Mouse (Mus musculus) 3T3-L1 (cell line): ENCODE results near the gene Mybpc1.
"Not testable (repeated sequence)": the region's sequence is repeated elsewhere in the genome, so short reads cannot be mapped to it uniquely, and the experiment has no call there.

Experiments
- DNase-seq: peaks from one replicate; pipeline ENCODE4 v3.0.0-alpha.2; 2015; ENCODE audit warnings: low read depth, low spot score

Mybpc1 gene

DNA sequence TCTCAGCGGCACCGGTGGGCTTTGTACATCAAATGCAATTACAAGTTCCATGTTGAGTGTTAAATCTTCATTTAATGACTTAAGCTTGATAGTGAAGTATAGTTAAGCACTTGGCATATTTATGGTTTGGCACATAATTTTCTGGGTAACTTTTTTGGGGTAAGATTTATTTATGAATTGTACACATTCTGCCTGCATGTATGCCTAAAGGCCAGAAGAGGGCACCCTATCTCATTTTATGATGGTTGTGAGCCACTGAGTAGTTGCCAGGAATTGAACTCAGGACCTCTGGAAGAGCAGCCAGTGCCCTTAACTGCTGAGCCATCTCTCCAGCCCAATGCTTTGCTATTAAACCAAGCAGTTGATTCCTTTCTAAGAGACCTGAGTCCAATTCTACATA, 52.2 kb downstream of the Mybpc1 start:
- DNase-seq: peak; percentile 6

- no peak for DNase-seq
Observed at GRCm38 (mm10) chr10:88550225-88550624, 54.7 kb downstream of the Mybpc1 start.

- no peak for DNase-seq
Observed at GRCm38 (mm10) chr10:88547635-88548034, 57.3 kb downstream of the Mybpc1 start.

DNA sequence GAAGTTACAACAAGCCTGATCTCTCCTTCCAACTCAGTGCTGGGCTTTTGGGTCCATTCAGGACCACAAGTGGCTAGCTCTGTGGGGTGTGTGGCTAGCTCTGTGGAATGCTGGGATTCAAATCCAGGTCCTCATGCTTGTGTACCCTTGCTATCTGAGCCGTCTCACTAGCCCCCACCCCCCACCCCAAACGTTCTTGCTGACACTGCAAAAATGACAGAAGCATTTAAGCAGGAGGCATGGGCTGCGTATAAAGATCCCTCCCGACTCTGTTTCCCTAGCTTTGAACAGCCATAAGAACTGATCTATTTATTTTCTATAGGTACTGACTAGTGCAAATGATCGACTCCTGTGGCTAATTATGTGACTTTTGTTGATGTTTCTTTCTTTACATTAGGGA, 74.3 kb downstream of the Mybpc1 start:
- no peak for DNase-seq

DNA sequence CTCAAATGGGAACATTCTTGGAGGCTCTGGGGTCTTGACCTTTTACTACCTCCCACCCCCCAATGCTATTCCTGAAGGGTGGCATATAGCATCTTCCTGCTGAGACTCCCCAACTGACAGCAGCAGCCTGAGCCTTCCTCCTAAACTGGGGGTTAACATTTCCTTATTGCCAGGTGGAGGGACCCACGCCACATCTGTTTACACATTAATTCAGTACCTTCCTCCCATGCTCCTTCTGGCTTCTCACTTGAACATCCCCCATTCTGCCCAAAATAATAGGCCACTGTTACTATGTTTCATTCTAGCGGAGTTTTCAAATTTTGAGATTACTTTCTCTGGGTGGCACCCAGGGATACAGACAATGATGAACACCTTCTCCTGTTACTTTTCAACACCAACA, 80.9 kb downstream of the Mybpc1 start:
- no peak for DNase-seq

DNA sequence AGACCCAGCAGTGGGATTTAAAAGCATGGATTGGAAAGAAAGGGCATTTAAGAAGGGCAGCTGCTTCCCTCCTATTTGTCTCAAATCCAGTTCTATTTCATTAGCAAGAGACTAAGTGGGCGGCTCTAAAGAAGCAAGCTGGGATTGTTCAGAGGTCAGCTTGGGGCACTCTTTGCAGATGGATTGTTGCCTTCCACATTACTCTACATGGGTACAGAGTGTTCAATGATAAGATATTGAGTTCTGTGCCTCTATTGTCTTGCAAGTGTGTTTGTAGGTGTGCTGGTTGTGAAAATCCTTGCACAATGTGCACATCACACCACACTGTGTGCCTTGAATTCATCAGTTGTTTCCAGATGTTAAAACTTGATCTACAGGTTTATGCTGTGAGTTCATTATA, 81.7 kb downstream of the Mybpc1 start:
- DNase-seq: no peak

GRCm38 (mm10) chr10:88522795-88523194, 82.2 kb downstream of the Mybpc1 start:
- DNase-seq: no peak

- DNase-seq: not testable (repeated sequence)
Observed at GRCm38 (mm10) chr10:88515049-88515448, 89.9 kb downstream of the Mybpc1 start.

DNA sequence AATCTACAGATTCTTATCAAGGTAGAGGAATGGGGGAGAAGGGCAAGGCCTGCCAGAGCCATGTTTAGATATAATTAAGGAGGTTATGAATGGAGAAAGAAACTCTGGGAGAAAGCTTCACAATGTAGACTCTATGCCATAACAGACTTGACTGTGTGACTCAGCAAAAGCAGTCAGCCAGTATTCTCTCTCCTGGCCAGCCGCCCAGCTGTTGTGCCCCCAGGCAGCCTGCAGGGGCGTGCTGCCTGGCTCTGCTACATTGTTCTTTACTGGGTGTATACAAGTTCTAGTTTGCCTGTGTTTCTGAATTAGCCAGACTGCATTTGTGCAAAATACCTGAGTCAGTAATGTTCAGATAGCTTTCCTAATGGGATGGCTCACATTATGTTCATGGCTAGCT, 90.5 kb downstream of the Mybpc1 start:
- DNase-seq: peak; percentile 90

DNA sequence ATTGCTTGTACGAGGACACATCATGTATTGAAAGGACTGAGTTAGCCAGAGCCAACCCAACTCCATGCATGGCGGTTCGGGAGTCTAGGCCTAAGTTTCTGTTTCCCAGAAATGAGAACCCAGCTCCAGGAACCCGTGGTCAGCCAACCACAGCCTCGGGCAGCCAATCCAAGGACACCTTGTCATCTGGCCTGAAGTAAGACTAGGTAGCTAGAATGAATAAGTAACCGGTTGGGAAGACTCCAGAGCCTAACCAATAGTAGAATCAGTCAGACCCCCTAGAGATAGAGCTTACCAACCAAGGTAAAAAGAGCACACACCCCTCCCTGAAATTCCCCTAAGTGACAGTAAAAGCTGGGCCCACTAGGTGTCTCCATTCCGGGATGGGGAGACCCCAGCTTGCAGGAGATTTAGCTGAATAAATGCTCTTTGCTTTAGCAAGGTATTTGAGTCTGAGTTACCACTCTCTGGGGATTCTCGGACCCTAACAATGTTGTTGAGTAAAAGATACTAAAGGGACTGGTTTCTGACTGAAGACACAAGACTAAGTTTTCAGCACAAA, 91.3 kb downstream of the Mybpc1 start:
- peak; percentile 39 for DNase-seq

DNA sequence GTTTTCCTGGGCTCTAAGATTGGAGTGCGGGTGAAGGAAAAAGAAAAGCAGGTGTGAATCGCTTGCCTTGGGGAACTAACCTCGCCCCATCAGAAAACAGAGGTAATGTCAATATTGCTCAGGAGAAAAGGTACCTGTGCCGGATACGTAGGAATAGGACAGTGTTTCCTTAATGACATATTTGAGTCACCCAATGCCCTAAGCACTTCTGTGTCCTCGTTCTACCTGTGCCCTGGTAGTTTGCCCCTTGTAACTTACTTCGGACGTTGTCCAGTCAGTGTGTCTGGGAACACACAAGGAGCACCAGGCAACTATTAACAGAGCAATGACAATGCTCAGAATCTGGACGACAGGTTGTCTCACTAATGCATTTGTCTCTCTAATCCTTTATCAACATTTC, 93.6 kb downstream of the Mybpc1 start:
- DNase-seq: no peak

DNA sequence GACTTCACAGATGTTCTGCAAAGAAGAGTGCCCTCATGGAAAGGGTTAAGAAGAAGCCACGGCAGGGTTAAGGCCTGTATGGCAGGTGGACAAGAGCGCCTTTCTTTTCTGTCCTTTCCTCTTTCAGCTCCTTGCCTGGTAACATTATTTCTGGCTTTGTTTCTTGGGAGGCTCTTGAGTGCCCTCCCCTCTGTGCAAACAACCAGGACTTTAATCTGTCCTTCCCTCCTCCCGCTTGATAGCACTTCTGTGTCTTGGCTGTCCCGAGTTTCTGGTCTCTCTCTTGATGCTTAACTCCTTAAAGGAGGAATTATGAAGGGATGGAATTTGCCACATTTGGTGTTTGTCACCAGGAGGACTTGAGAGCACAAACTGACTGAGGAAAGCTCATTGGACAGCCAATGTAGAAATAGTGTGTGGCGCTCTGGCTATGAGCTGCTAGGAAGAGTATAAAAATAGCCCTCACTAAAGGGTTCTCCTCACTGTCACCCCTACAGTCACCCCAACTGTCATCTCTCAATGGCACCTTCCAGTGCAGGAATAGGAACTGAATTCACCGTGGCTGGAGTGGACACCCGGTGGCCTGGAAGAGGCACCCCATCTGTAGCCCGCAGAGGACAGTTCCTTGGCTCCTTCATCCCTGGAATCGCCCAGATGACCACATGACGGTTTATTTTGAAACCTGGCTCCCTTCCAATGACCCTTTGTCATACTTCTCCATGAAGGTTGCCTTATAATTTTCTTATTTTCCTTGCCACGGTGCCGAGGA, 94.3 kb downstream of the Mybpc1 start:
- DNase-seq: no peak

DNA sequence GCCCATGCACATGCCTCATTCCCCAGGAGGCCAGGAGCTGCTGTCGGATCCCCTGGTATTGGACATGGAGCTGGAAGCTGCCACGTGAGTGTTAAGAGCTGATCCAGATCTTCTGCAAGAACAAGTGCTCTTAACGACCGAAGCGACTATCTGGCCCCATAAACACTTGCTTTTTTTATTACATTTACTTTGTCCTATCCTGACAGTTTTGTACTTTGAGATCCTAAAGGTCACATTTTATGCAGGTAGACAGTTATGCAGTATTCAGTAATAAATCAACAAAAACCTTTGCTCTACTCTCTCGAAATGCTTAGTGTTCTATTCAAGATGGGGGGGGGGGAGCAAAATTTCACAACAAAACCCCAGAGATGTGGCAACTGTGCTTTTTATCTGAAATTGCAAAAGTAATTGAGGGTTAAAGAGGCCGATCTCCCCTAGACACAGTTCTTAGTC, 97.2 kb downstream of the Mybpc1 start:
- DNase-seq: no peak

DNA sequence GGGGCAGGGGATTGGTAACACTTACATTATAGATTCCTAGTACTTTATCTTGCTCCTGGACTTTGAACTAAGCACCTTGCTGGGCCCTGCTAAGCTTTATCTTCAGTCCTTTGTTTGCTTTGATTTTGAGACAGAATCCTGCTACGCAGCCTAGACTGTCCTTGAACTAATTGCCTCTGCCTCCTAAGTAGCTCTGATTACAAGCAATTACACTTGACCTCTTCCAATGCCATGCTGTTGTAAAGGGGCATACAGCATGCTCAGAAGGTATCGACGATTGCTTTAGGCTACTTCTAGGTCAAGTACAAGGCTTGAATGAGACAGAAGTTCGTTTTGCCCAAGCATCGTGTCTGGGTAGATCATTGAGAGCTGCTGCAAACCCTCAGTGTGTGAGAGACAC, 99.7 kb downstream of the Mybpc1 start:
- no peak for DNase-seq

- DNase-seq: peak; percentile 6
Observed at GRCm38 (mm10) chr10:88504481-88504880, 100.5 kb downstream of the Mybpc1 start.

DNA sequence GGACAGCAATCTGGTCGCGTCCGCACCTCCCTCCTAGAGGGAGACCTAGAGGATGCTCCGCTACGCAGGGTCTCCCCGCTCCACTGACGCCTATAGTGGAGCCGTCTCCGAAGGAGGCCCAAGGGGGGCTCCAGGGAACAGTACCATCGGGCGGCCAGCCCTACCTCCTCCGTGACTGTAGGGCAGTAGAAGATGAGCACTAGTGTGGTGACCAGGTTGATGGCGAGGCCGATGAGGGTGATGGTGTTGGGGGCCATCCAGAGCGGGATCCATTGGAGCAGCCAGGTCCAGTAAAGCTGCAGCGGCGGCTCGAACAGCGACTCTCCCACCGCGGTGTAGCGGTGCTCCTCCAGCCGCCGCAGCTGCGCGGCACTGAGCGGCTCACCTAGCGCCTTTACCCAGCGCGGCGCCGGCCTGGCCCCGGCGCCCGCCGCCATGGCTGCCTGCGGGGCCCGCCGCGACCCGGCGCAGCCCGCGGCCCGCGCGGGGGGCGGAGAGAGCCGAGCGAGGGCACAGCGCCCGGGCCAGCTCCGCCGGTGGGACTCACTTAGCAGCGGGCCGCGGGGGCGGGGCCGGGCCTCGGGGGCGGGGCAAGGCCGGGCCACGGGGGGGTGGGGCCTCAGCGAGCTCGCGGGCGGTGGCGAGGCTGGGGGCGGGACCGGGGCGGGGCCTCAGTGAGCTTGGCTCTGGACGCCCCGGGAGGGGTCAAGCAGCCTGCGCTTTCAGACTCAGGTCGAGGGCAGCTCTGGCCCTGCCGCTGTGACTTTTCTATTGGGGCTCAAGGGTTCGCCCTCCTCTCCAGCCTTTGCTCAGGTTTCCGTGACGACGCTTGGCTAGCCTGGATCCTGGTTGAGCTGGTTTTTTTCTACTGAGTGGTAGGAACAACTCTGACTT, 101.3 kb downstream of the Mybpc1 start, which contains the start of gene Chpt1:
TSS of gene Chpt1 (minus strand) at position 653 of the 894 bp plus-strand sequence.
- DNase-seq: peak; percentile 72

DNA sequence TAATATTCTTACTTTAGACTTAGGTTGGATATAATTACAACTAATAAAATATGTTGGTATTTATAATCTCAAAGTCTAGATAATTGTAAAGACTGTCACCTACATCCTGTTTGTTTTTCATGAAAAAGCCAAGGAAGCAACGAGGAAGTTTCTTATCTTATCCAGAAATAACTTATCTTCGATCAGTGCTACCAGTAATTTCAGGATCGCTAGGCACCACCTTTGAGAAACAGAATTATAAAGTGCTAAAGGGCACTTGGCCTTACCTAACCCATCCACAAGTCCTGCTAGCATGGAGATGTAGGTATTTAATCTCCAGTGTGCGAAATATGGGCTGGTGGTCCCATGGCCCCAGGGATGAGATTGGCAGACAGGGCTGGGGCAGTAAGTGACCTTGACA, 102.0 kb downstream of the Mybpc1 start:
- no peak for DNase-seq

DNA sequence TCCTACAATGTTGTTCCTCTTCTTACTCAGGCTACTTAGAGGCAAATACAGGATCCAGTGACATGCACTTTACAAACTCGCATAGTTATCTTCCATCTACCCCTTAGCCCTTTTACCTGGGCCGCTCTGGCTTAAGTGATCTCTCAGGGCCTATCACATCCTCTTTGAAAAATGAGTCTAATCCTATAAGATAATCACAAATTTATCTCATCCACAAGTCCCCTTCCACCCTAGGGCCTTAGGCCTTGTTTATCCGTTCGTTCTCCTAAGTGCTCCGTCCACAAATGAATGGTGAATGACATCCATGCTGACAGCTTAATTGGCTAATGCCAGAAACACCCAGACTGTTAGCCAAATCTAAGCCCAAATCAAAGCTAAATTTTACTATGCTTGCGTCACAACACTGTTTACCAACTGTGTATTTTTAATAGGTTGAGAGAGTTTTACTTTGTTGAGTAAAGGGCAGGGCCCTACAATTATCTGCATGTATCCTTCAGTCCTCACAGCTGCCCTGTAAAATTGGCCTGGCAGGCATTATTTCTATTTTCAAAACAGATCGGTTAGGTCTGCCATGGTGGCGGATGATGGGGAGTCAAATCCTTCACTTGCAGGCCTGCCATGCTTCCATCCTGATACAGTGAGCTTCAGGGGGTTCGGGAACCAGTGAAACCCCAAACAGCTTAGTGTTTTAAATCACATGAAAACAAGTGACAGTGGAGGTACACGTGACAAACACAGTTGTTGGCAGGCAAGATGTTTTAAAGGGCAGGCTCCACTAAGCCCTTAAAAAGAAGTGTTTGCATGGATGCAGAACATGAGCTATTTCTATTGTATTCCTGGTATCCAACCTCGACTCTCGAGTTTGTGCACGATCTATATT, 102.8 kb downstream of the Mybpc1 start:
- DNase-seq: no peak

DNA sequence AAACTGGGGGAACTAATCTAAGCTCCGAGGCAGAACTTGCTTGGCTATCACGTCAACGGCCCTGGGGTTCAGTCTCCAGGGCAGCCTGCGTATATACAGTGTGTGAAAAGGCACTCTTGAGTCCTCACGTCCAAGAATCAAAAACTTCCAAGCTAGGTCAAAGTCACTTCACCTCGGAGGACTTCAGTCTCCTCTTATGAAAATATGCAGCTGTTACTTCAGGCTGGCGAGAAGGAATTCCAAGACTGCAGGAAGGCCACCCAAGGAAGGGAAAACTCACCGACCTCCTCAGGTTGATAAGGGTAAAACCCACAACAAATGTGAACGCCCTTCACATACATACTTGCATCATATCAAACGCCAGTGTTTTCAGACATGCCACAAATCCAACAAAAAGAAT, 103.6 kb downstream of the Mybpc1 start:
- DNase-seq: no peak

- DNase-seq: no peak
Observed at GRCm38 (mm10) chr10:88499993-88500392, 105.0 kb downstream of the Mybpc1 start.

- DNase-seq: no peak
Observed at GRCm38 (mm10) chr10:88496864-88497564, 107.9 kb downstream of the Mybpc1 start.
